Mouse (Mus musculus) small intestine, adult 2 months (tissue): Measurements from ENCODE around the gene Katnal1.

Experiments
- CTCF ChIP-seq: fragments of 200-500 bp; IDR thresholded peaks from 2 replicates; pipeline ENCODE4 v1.5.1; 2012; ENCODE audit warnings: low read depth, mild to moderate bottlenecking, control low read depth, inconsistent platforms, low read length, moderate library complexity, mixed read lengths; ENCODE audit not compliant: insufficient replicate concordance, insufficient read length; ENCODE audit errors: extremely low read depth
- POLR2A ChIP-seq: fragments of 200-500 bp; IDR thresholded peaks from 2 replicates; pipeline ENCODE4 v1.6.1; 2012; ENCODE audit warnings: low read depth, mild to moderate bottlenecking, control low read depth, inconsistent platforms, low read length, moderate library complexity

GRCm38 (mm10) chr5:148896515-148896914, 32.6 kb downstream of the Katnal1 start:
- TF ChIP-seq CTCF (no peak), POLR2A (no peak)
